Mouse (Mus musculus) liver, postnatal 0 days (tissue): ENCODE measurements around the gene Myom3.

Experiments
- CTCF ChIP-seq: sonication (generic); IDR thresholded peaks from 2 replicates; pipeline ENCODE4 v1.5.1; 2016; ENCODE audit warnings: antibody characterized with exemption, low read depth
- EP300 ChIP-seq: IDR thresholded peaks from 2 replicates; pipeline ENCODE4 v1.6.1; 2016; ENCODE audit warnings: antibody characterized with exemption, low read depth, mild to moderate bottlenecking

DNA sequence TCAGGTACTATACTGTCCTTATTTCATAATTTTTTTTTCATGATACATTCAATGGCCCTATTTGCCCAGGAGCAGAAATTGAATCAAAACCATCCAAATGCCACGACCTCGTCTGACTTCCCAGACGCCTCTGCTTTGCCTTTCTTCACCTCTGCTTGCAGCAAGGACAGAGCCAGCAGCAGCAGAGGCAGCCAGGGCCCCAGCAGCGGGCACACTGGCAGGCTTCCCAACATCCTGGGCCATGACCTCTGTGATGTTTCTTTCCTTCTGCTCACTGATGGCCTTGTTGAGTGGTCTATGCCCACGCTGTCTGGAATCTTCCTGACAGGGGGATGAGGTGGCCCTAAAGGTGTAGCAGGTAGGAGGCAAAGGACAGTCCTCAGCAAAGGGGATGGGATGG is 88.1 kb downstream of the Myom3 start:
- no peak for TF ChIP-seq CTCF
- no peak for TF ChIP-seq EP300
